Mouse (Mus musculus) limb, embryonic 10.5 days (tissue): ENCODE results near the gene Ubald2. TPM values are rescaled to one million over a fixed set of nuclear protein-coding genes. Genes with fewer than 3 reads are reported as not detected.

Source experiments
- DNase-seq: peaks from one replicate; pipeline ENCODE4 v3.0.0-alpha.2; 2017; ENCODE audit warnings: low spot score
- H3K27ac ChIP-seq: fragments of 300-500 bp; sonication (generic); 2 replicates; pipeline ENCODE4 v1.5.1; 2016; ENCODE audit warnings: mild to moderate bottlenecking
- H3K27me3 ChIP-seq: fragments of 300-500 bp; sonication (generic); 2 replicates; pipeline ENCODE4 v1.6.1; 2016; ENCODE audit warnings: low read depth, mild to moderate bottlenecking; ENCODE audit not compliant: poor library complexity, severe bottlenecking
- H3K36me3 ChIP-seq: fragments of 300-500 bp; sonication (generic); 2 replicates; pipeline ENCODE4 v1.6.1; 2016; ENCODE audit warnings: mild to moderate bottlenecking, moderate library complexity
- H3K4me1 ChIP-seq: fragments of 300-500 bp; sonication (generic); 2 replicates; pipeline ENCODE4 v1.6.1; 2016
- H3K4me3 ChIP-seq: fragments of 300-500 bp; sonication (generic); 2 replicates; pipeline ENCODE4 v1.5.1; 2016; ENCODE audit warnings: mild to moderate bottlenecking, moderate library complexity
- H3K9me3 ChIP-seq: fragments of 300-500 bp; sonication (generic); replicated peaks from 2 replicates; pipeline ENCODE4 v1.6.1; 2016; ENCODE audit warnings: mild to moderate bottlenecking
- polyA plus RNA-seq: library from polyadenylated mRNA; unstranded; fragments of >200 nt; fragmentation: Nextera tagmentation; extraction: Ambion mirVana; gene quantifications from 2 replicates; pipeline ENCODE4 v1.2.1, GENCODE M21; 2016

Gene Ubald2
- polyA plus RNA-seq, 1 experiment from 2014 or later: 44.1 TPM

- Histone ChIP-seq H3K4me3 (no peak overlapping the region), H3K27me3 (no peaks in the 10 kb centered on the region)
Observed at GRCm38 (mm10) chr11:116488207-116488606, 54.3 kb downstream of the Ubald2 start.

More at GRCm38 (mm10) chr11:116488207-116488606, 54.3 kb downstream of the Ubald2 start:
- no peak for DNase-seq
- Histone ChIP-seq H3K9me3 (no peaks in the 10 kb centered on the region), H3K4me1 (peaks cover 11% of the 10 kb centered on the region), H3K27ac (no peak overlapping the region), H3K36me3 (peaks cover 56% of the 10 kb centered on the region)

Other genes with a start within 250 kb of the Ubald2 start
- gene Ten1, start 235.2 kb upstream of the Ubald2 start, polyA plus RNA-seq: 61.5 and 65.4 TPM in 2 replicates
- gene Acox1, start 235.0 kb upstream of the Ubald2 start, polyA plus RNA-seq: 13.0 and 16.7 TPM in 2 replicates
- 1.4 and 1.7 TPM in 2 replicates for gene Evpl, start 196.0 kb upstream of the Ubald2 start, polyA plus RNA-seq
- 121 and 123 TPM in 2 replicates for gene Srp68, start 159.9 kb upstream of the Ubald2 start, polyA plus RNA-seq
- 0.11 TPM in 1 of 2 replicates, not detected in the other for gene Galr2, start 153.2 kb upstream of the Ubald2 start, polyA plus RNA-seq
- gene Exoc7, start 126.9 kb upstream of the Ubald2 start, polyA plus RNA-seq: 55.1 and 64.8 TPM in 2 replicates
- 0.68 and 1.5 TPM in 2 replicates for gene Foxj1, start 98.7 kb upstream of the Ubald2 start, polyA plus RNA-seq
- 11.1 and 18.3 TPM in 2 replicates for gene Rnf157, start 21.1 kb upstream of the Ubald2 start, polyA plus RNA-seq
- gene Qrich2, start 32.1 kb downstream of the Ubald2 start, polyA plus RNA-seq: 0.36 and 0.44 TPM in 2 replicates
- 203 and 209 TPM in 2 replicates for gene Prpsap1, start 60.1 kb downstream of the Ubald2 start, polyA plus RNA-seq
- gene Sphk1, start 96.8 kb downstream of the Ubald2 start, polyA plus RNA-seq: 0.30 and 0.54 TPM in 2 replicates
- 12.7 and 16.4 TPM in 2 replicates for gene Ube2o, start 147.4 kb downstream of the Ubald2 start, polyA plus RNA-seq
- not detected in 2 replicates for gene Aanat, start 152.3 kb downstream of the Ubald2 start, polyA plus RNA-seq
- 4.4 and 5.2 TPM in 2 replicates for gene Rhbdf2, start 192.9 kb downstream of the Ubald2 start, polyA plus RNA-seq
- gene Prcd, start 219.4 kb downstream of the Ubald2 start, polyA plus RNA-seq: 0.16 and 0.25 TPM in 2 replicates
- gene Cygb, start 220.2 kb downstream of the Ubald2 start, polyA plus RNA-seq: 2.7 and 5.8 TPM in 2 replicates